Mouse (Mus musculus) urinary bladder, adult 2 months (tissue): ENCODE data around the gene Tex22. TPM values are rescaled to one million over a fixed set of nuclear protein-coding genes. Genes with fewer than 3 reads are reported as not detected.
A peak's percentile ranks its signal among the peaks of the same experiment; 100 is the strongest.

Source experiments
- DNase-seq: peaks from one replicate; pipeline ENCODE4 v3.0.0; 2022; ENCODE audit warnings: low spot score
- polyA plus RNA-seq: library from polyadenylated mRNA; depleted of rRNA; stranded (reverse); fragments of >200 nt; gene quantifications from 2 replicates; pipeline ENCODE4 v1.2.3, GENCODE M21; 2012

Gene Tex22
- polyA plus RNA-seq, 1 experiment: not detected

GRCm38 (mm10) chr12:113056089-113056488 lies 18.2 kb upstream of the Tex22 start:
- DNase-seq: no peak

- no peak for DNase-seq
Measured at GRCm38 (mm10) chr12:113060178-113060577, 14.1 kb upstream of the Tex22 start.

- no peak for DNase-seq
Measured at GRCm38 (mm10) chr12:113061606-113062005, 12.7 kb upstream of the Tex22 start.

GRCm38 (mm10) chr12:113062201-113062600 lies 12.1 kb upstream of the Tex22 start:
- DNase-seq: no peak

GRCm38 (mm10) chr12:113063700-113064099 lies 10.6 kb upstream of the Tex22 start:
- no peak for DNase-seq

- no peak for DNase-seq
Measured at GRCm38 (mm10) chr12:113068002-113068401, 6.3 kb upstream of the Tex22 start.

GRCm38 (mm10) chr12:113069389-113069788 lies 4.9 kb upstream of the Tex22 start:
- no peak for DNase-seq

- DNase-seq: no peak
Measured at GRCm38 (mm10) chr12:113071321-113071720, 3.0 kb upstream of the Tex22 start.

GRCm38 (mm10) chr12:113071827-113072226 lies 2.5 kb upstream of the Tex22 start:
- DNase-seq: no peak

- DNase-seq: no peak
Measured at GRCm38 (mm10) chr12:113073420-113074328, 628 bp upstream of the Tex22 start.

GRCm38 (mm10) chr12:113075063-113075454 lies 757 bp downstream of the Tex22 start:
- peak; percentile 72 for DNase-seq

GRCm38 (mm10) chr12:113075486-113075885 lies 1.2 kb downstream of the Tex22 start:
- no peak for DNase-seq

- DNase-seq: no peak
Measured at GRCm38 (mm10) chr12:113087276-113087675, 13.0 kb downstream of the Tex22 start.

- DNase-seq: no peak
Measured at GRCm38 (mm10) chr12:113088026-113088425, 13.7 kb downstream of the Tex22 start.

- DNase-seq: no peak
Measured at GRCm38 (mm10) chr12:113089107-113089506, 14.8 kb downstream of the Tex22 start.

GRCm38 (mm10) chr12:113090053-113090452 lies 15.8 kb downstream of the Tex22 start:
- DNase-seq: no peak

GRCm38 (mm10) chr12:113097040-113097439 lies 22.7 kb downstream of the Tex22 start:
- DNase-seq: no peak

- no peak for DNase-seq
Measured at GRCm38 (mm10) chr12:113097749-113098281, 23.5 kb downstream of the Tex22 start, which contains the start of gene Mta1. Mta1 (plus strand) TSS chr12:113098278.

- DNase-seq: no peak
Measured at GRCm38 (mm10) chr12:113098530-113099151, 24.3 kb downstream of the Tex22 start.

GRCm38 (mm10) chr12:113099470-113100237 lies 25.4 kb downstream of the Tex22 start:
- no peak for DNase-seq

- no peak for DNase-seq
Measured at GRCm38 (mm10) chr12:113100448-113101076, 26.3 kb downstream of the Tex22 start.
